Mouse (Mus musculus): Measurements from ENCODE around the gene Sync. TPM values are rescaled to one million over a fixed set of nuclear protein-coding genes. Genes with fewer than 3 reads are reported as not detected.

Sync gene
- total and polyA plus RNA-seq, 3 experiments = 0.31 to 0.43 TPM; not detected in 1

GRCm38 (mm10) chr4:129307936-129308335 is 20.5 kb downstream of the Sync start:
- TF ChIP-seq MAFK (IDR thresholded peaks at IDR 0.05; ENCODE audit: borderline replicate concordance, low read depth, low read length) = no peak
- TF ChIP-seq MYB (IDR thresholded peaks at IDR 0.05; ENCODE audit: low read depth, low read length) = no peak
- TF ChIP-seq USF1 (IDR thresholded peaks at IDR 0.05; ENCODE audit: low read depth, low read length) = no peak
- no peak for TF ChIP-seq ETS1 (IDR thresholded peaks at IDR 0.05; ENCODE audit: low read depth, low read length)
- TF ChIP-seq POLR2AphosphoS5 (IDR thresholded peaks at IDR 0.05; ENCODE audit: borderline replicate concordance, low read depth, low read length) = no peak
- TF ChIP-seq TCF12 (IDR thresholded peaks at IDR 0.05; ENCODE audit: low read depth, low read length) = no peak
- TF ChIP-seq MAX (IDR thresholded peaks at IDR 0.05; ENCODE audit: low read length) = no peak
- TF ChIP-seq HCFC1 (IDR thresholded peaks at IDR 0.05; ENCODE audit: low read depth, low read length) = no peak
- no peak for TF ChIP-seq EP300 (IDR thresholded peaks at IDR 0.05; ENCODE audit: low read depth in 1 of 2, low read length in 2 of 2)
- no peak for TF ChIP-seq RAD21 (IDR thresholded peaks at IDR 0.05; ENCODE audit: low read depth, low read length)
- TF ChIP-seq CTCF (IDR thresholded peaks at IDR 0.05 in 2 of 3, conservative IDR thresholded peaks at IDR 0.05 in 1 of 3; ENCODE audit: control insufficient read depth in 1 of 3, insufficient read depth in 1 of 3, low read depth in 2 of 3, low read length in 3 of 3, poor library complexity in 1 of 3, severe bottlenecking in 1 of 3) = no peak
- TF ChIP-seq ZC3H11A (IDR thresholded peaks at IDR 0.05; ENCODE audit: low read depth, low read length) = no peak
- TF ChIP-seq NELFE (IDR thresholded peaks at IDR 0.05; ENCODE audit: low read depth, low read length) = no peak
- TF ChIP-seq POLR2A (IDR thresholded peaks at IDR 0.05; ENCODE audit: control insufficient read depth in 1 of 2, insufficient read depth in 1 of 2, low read depth in 1 of 2, low read length in 2 of 2, poor library complexity in 1 of 2) = no peak

GRCm38 (mm10) chr4:129313886-129314285 is 26.5 kb downstream of the Sync start:
- Histone ChIP-seq H3K4me1 (ENCODE audit: control insufficient read depth in 1 of 2, insufficient read depth in 2 of 2, low read length in 2 of 2) (no peaks in the 10 kb centered on the region), H3K79me2 (ENCODE audit: control insufficient read depth, insufficient read depth, low read length, poor library complexity) (no peaks in the 10 kb centered on the region), H3K9me3 (replicated peaks; ENCODE audit: insufficient read depth, low read length) (no peaks in the 10 kb centered on the region), H3K27ac (ENCODE audit: control insufficient read depth, low read depth, low read length) (no peak overlapping the region), H3K4me3 (ENCODE audit: control insufficient read depth in 1 of 2, insufficient read depth in 1 of 2, low read depth in 2 of 2, low read length in 2 of 2) (no peak overlapping the region), H3K27me3 (ENCODE audit: control insufficient read depth in 1 of 2, insufficient read depth in 2 of 2, low read length in 2 of 2) (no peaks in the 10 kb centered on the region), H3K9ac (ENCODE audit: control insufficient read depth, low read depth, low read length, poor library complexity, severe bottlenecking) (no peak overlapping the region), H3K36me3 (ENCODE audit: control insufficient read depth in 1 of 2, insufficient read depth in 2 of 2, low read length in 2 of 2) (peaks cover 0 to 63% of the 10 kb centered on the region in 2 experiments; a peak in 2 of 4 replicates)
- DNase-seq (ENCODE audit: low read depth, low spot score) = no peak
- no peak for TF ChIP-seq UBTF (IDR thresholded peaks at IDR 0.05; ENCODE audit: borderline replicate concordance, insufficient read depth, low read depth, low read length)
- TF ChIP-seq ETS1 (IDR thresholded peaks at IDR 0.05; ENCODE audit: low read depth, low read length) = no peak
- TF ChIP-seq EP300 (IDR thresholded peaks at IDR 0.05; ENCODE audit: low read depth in 1 of 2, low read length in 2 of 2) = no peak
- TF ChIP-seq RCOR1 (IDR thresholded peaks at IDR 0.05; ENCODE audit: low read depth, low read length) = no peak
- no peak for TF ChIP-seq HCFC1 (IDR thresholded peaks at IDR 0.05; ENCODE audit: low read depth, low read length)
- TF ChIP-seq BHLHE40 (IDR thresholded peaks at IDR 0.05; ENCODE audit: borderline replicate concordance, low read depth, low read length) = no peak
- no peak for TF ChIP-seq USF2 (IDR thresholded peaks at IDR 0.05; ENCODE audit: borderline replicate concordance in 1 of 2, insufficient read depth in 1 of 2, low read depth in 1 of 2, low read length in 2 of 2)

More at GRCm38 (mm10) chr4:129307936-129308335, 20.5 kb downstream of the Sync start:
- H3K4me3 ChIP-seq (ENCODE audit: control insufficient read depth in 1 of 2, insufficient read depth in 1 of 2, low read depth in 2 of 2, low read length in 2 of 2) = no peak overlapping the region
- H3K9me3 ChIP-seq (replicated peaks; ENCODE audit: insufficient read depth, low read length) = no peaks in the 10 kb centered on the region
- DNase-seq (ENCODE audit: low read depth, low spot score) = no peak
- no peaks in the 10 kb centered on the region for H3K79me2 ChIP-seq (ENCODE audit: control insufficient read depth, insufficient read depth, low read length, poor library complexity)
- H3K27ac ChIP-seq (ENCODE audit: control insufficient read depth, low read depth, low read length) = no peak overlapping the region
- H3K27me3 ChIP-seq (ENCODE audit: control insufficient read depth in 1 of 2, insufficient read depth in 2 of 2, low read length in 2 of 2) = no peaks in the 10 kb centered on the region
- no peak overlapping the region for H3K9ac ChIP-seq (ENCODE audit: control insufficient read depth, low read depth, low read length, poor library complexity, severe bottlenecking)
- peaks cover 16 to 31% of the 10 kb centered on the region in 2 experiments for H3K36me3 ChIP-seq (ENCODE audit: control insufficient read depth in 1 of 2, insufficient read depth in 2 of 2, low read length in 2 of 2)
- H3K4me1 ChIP-seq (ENCODE audit: control insufficient read depth in 1 of 2, insufficient read depth in 2 of 2, low read length in 2 of 2) = peaks cover 7 to 9% of the 10 kb centered on the region in 2 experiments

Data from MEL (cell line).